Mouse (Mus musculus) thymus, postnatal 14 days (tissue): ENCODE data around the gene Tbx5.
"Not testable (repeated sequence)": the region's sequence is repeated elsewhere in the genome, so short reads cannot be mapped to it uniquely, and the experiment has no call there.

Experiments
- DNase-seq: peaks from one replicate; pipeline ENCODE4 v3.0.0; 2021

The Tbx5 gene

GRCm38 (mm10) chr5:119842701-119843393 lies 10.4 kb downstream of the Tbx5 start:
- DNase-seq, result no peak

- DNase-seq, result no peak
Measured at GRCm38 (mm10) chr5:119843394-119843777, 10.9 kb downstream of the Tbx5 start.

GRCm38 (mm10) chr5:119844366-119844765 lies 11.9 kb downstream of the Tbx5 start:
- DNase-seq, result no peak

GRCm38 (mm10) chr5:119844994-119845393 lies 12.5 kb downstream of the Tbx5 start:
- DNase-seq, result no peak

- DNase-seq, result no peak
Measured at GRCm38 (mm10) chr5:119857052-119857451, 24.6 kb downstream of the Tbx5 start.

- DNase-seq, result no peak
Measured at GRCm38 (mm10) chr5:119861301-119861700, 28.8 kb downstream of the Tbx5 start.

- no peak for DNase-seq
Measured at GRCm38 (mm10) chr5:119862431-119862830, 30.0 kb downstream of the Tbx5 start.

GRCm38 (mm10) chr5:119866277-119867235 lies 34.1 kb downstream of the Tbx5 start:
- DNase-seq, result no peak

- DNase-seq, result no peak
Measured at GRCm38 (mm10) chr5:119867986-119868385, 35.5 kb downstream of the Tbx5 start.

- no peak for DNase-seq
Measured at GRCm38 (mm10) chr5:119875421-119875820, 43.0 kb downstream of the Tbx5 start.

GRCm38 (mm10) chr5:119877185-119877584 lies 44.7 kb downstream of the Tbx5 start:
- DNase-seq, result no peak

GRCm38 (mm10) chr5:119885595-119885994 lies 53.1 kb downstream of the Tbx5 start:
- DNase-seq, result peak; percentile 7

- no peak for DNase-seq
Measured at GRCm38 (mm10) chr5:119887381-119887780, 54.9 kb downstream of the Tbx5 start.

- DNase-seq, result no peak
Measured at GRCm38 (mm10) chr5:119891960-119892359, 59.5 kb downstream of the Tbx5 start.

GRCm38 (mm10) chr5:119893060-119893459 lies 60.6 kb downstream of the Tbx5 start:
- DNase-seq, result no peak

- DNase-seq, result no peak
Measured at GRCm38 (mm10) chr5:119896605-119897004, 64.1 kb downstream of the Tbx5 start.

GRCm38 (mm10) chr5:119916551-119917171 lies 84.2 kb downstream of the Tbx5 start:
- DNase-seq, result no peak

- DNase-seq, result not testable (repeated sequence)
Measured at GRCm38 (mm10) chr5:119918381-119918780, 85.9 kb downstream of the Tbx5 start.

GRCm38 (mm10) chr5:119920941-119921340 lies 88.5 kb downstream of the Tbx5 start:
- no peak for DNase-seq

- no peak for DNase-seq
Measured at GRCm38 (mm10) chr5:119922229-119922628, 89.8 kb downstream of the Tbx5 start.
